Mouse (Mus musculus) liver, embryonic 12.5 days (tissue): Measurements from ENCODE around the gene Ptprm. TPM values are rescaled to one million over a fixed set of nuclear protein-coding genes. Genes with fewer than 3 reads are reported as not detected.

ENCODE experiments used
- ATAC-seq: fragments of 200-750 bp; cut with Nextera tagmentation; 2 replicates; pipeline ENCODE4 v1.8.0; 2017; ENCODE audit warnings: moderate number of reproducible peaks, mild to moderate bottlenecking, moderate library complexity
- H3K27ac ChIP-seq: fragments of 300-500 bp; sonication (generic); 2 replicates; pipeline ENCODE4 v1.5.1; 2016; ENCODE audit warnings: mild to moderate bottlenecking
- H3K27me3 ChIP-seq: fragments of 300-500 bp; sonication (generic); replicated peaks from 2 replicates; pipeline ENCODE4 v1.6.1; 2016; ENCODE audit warnings: mild to moderate bottlenecking, moderate library complexity
- H3K36me3 ChIP-seq: fragments of 300-500 bp; sonication (generic); 2 replicates; pipeline ENCODE4 v1.6.1; 2016; ENCODE audit warnings: mild to moderate bottlenecking, moderate library complexity
- H3K4me1 ChIP-seq: fragments of 300-500 bp; sonication (generic); 2 replicates; pipeline ENCODE4 v1.6.1; 2016
- H3K4me2 ChIP-seq: fragments of 300-500 bp; sonication (generic); 2 replicates; pipeline ENCODE4 v1.6.1; 2016; ENCODE audit warnings: mild to moderate bottlenecking, moderate library complexity
- H3K4me3 ChIP-seq: fragments of 300-500 bp; sonication (generic); 2 replicates; pipeline ENCODE4 v1.5.1; 2016; ENCODE audit warnings: mild to moderate bottlenecking, moderate library complexity
- H3K9ac ChIP-seq: fragments of 300-500 bp; sonication (generic); 2 replicates; pipeline ENCODE4 v1.6.1; 2016; ENCODE audit warnings: mild to moderate bottlenecking, moderate library complexity
- H3K9me3 ChIP-seq: fragments of 300-500 bp; sonication (generic); replicated peaks from 2 replicates; pipeline ENCODE4 v1.6.1; 2016; ENCODE audit warnings: mild to moderate bottlenecking, moderate library complexity
- WGBS: fragments of 180-500 bp; shearing (Covaris S2); methylation state at CpG from one replicate; pipeline ENCODE4 v1.1.7; 2016; ENCODE audit not compliant: insufficient replicate concordance; 5-methylcytosine and 5-hydroxymethylcytosine counted together
- polyA plus RNA-seq: library from polyadenylated mRNA; unstranded; fragments of >200 nt; fragmentation: Nextera tagmentation; extraction: Ambion mirVana; gene quantifications from 2 replicates; pipeline ENCODE4 v1.2.1, GENCODE M21; 2016

Gene Ptprm
- polyA plus RNA-seq, 1 experiment from 2014 or later, result 2.5 TPM

DNA sequence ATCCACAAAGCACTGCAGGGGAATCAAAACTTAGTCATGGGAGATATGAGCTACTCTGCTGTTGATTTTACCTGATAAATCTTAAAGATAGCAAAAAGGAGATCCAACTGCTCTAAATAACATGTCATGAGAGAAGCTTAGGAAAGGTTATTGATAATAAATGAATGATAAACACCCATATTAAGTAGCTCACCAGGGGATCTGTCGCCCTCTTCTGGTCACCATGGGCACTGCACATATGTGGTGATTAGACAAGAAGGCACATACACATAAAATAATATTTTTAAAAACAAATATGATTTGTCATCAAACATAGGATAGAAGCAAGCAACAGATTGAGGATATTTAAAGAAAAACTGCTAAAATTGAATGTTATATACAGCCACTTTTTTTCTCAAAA is 213.8 kb downstream of the Ptprm start:
- Histone ChIP-seq H3K4me1 (no peaks in the 10 kb centered on the region), H3K4me2 (no peak overlapping the region), H3K27ac (no peak overlapping the region), H3K9me3 (no peaks in the 10 kb centered on the region), H3K4me3 (no peak overlapping the region), H3K27me3 (no peaks in the 10 kb centered on the region), H3K36me3 (no peaks in the 10 kb centered on the region), H3K9ac (no peak overlapping the region)
- ATAC-seq, result no peak
- WGBS, result 18% methylated on average over 1 of the region's 1 CpGs

DNA sequence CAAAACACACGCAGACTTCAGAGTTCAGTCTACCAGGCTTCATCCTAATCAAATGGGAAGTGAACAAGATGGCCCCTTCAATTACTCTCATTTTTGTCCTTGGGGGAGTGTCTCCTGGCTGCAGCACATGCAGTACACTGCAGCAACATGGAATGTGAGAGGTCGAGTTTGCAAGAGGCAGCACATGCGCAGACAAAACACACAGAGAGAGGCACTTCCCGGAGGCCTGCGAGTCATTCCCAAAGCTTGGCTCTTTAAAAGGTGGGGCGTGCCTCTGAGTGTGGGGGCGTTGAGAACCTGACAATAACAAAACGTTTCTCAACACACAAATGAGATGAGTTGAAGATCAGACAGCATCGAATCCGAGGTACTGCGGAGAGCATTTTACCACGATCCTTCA is 215.3 kb downstream of the Ptprm start:
- ATAC-seq, result no peak
- Histone ChIP-seq H3K9ac (no peak overlapping the region), H3K4me3 (no peak overlapping the region), H3K9me3 (no peaks in the 10 kb centered on the region), H3K27me3 (no peaks in the 10 kb centered on the region), H3K27ac (no peak overlapping the region), H3K36me3 (no peaks in the 10 kb centered on the region), H3K4me2 (no peak overlapping the region), H3K4me1 (no peaks in the 10 kb centered on the region)
- WGBS, result 72% methylated on average over 12 of the region's 12 CpGs

DNA sequence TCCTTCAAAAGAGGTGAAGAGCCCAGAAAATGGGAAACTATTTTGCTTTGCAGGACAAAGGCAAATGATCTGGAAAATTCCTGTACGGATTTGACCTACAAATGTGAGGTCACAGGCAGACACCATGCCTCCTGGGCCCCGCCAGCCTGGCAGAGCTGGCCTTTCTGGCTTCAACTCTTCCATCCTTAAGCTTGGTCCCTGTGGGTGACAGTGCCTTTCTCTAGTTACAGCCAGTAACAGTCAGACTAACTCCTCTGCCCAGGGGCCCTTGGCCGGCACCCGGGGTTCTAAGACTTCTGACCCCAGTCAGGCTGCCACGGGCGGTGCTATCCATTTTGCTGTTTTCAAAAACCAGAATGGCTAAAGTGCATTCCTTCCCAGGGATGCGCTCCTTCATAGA is 217.4 kb downstream of the Ptprm start:
- WGBS, result 78% methylated on average over 7 of the region's 7 CpGs
- no peak for ATAC-seq
- Histone ChIP-seq H3K4me2 (no peak overlapping the region), H3K36me3 (no peaks in the 10 kb centered on the region), H3K27ac (no peak overlapping the region), H3K4me1 (0 out of 2 replicates have a peak, but pooled peaks cover 3% of the 10 kb centered on the region), H3K9ac (no peak overlapping the region), H3K4me3 (no peak overlapping the region), H3K27me3 (no peaks in the 10 kb centered on the region), H3K9me3 (no peaks in the 10 kb centered on the region)

DNA sequence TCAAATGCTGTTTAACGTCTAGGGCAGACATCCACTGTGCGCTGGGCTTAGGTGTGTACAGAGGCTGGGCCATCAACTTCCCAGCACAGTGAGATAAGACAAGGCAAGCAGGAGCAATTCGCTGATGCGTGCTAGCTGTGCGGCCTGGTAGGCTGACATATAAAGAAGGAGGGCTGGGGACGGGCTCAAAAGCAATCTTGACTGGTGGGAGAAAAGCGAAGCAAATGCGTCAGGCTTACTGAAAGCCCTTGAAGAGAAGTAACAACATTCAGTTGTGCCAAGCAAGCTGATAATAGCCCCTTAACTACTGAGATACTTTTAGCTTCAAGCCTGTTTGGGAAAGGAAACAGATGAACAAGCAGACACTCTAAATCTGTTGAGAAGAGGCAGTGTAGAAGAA is 217.8 kb downstream of the Ptprm start:
- H3K4me3 ChIP-seq, result no peak overlapping the region
- 0 out of 2 replicates have a peak, but pooled peaks cover 3% of the 10 kb centered on the region for H3K4me1 ChIP-seq
- H3K36me3 ChIP-seq, result no peaks in the 10 kb centered on the region
- H3K9ac ChIP-seq, result no peak overlapping the region
- no peak overlapping the region for H3K4me2 ChIP-seq
- no peak for ATAC-seq
- no peak overlapping the region for H3K27ac ChIP-seq
- H3K27me3 ChIP-seq, result no peaks in the 10 kb centered on the region
- WGBS, result 75% methylated on average over 8 of the region's 8 CpGs
- no peaks in the 10 kb centered on the region for H3K9me3 ChIP-seq

DNA sequence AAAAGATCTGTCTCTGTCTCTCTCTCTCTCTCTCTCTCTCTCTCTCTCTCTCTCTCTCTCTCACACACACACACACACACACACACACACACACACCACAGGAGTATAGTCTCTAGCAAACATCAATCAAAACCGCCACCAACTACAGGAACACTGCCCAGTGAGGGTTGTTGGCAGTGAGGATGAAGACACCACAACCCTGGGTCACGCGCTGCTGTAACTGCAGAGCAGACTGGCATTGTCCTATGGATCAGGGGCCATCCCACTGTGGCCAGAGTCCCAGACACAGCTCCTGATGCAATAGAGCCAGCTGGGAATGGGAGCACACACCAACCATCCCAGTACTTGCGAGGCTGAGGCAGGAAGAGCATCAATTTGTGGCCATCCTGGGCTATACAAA is 220.0 kb downstream of the Ptprm start:
- no peaks in the 10 kb centered on the region for H3K36me3 ChIP-seq
- H3K27me3 ChIP-seq, result no peaks in the 10 kb centered on the region
- ATAC-seq, result no peak
- H3K9me3 ChIP-seq, result no peaks in the 10 kb centered on the region
- H3K4me3 ChIP-seq, result no peak overlapping the region
- no peak overlapping the region for H3K9ac ChIP-seq
- WGBS, result 65% methylated on average over 4 of the region's 4 CpGs
- no peak overlapping the region for H3K27ac ChIP-seq
- H3K4me2 ChIP-seq, result no peak overlapping the region
- 0 out of 2 replicates have a peak, but pooled peaks cover 3% of the 10 kb centered on the region for H3K4me1 ChIP-seq

DNA sequence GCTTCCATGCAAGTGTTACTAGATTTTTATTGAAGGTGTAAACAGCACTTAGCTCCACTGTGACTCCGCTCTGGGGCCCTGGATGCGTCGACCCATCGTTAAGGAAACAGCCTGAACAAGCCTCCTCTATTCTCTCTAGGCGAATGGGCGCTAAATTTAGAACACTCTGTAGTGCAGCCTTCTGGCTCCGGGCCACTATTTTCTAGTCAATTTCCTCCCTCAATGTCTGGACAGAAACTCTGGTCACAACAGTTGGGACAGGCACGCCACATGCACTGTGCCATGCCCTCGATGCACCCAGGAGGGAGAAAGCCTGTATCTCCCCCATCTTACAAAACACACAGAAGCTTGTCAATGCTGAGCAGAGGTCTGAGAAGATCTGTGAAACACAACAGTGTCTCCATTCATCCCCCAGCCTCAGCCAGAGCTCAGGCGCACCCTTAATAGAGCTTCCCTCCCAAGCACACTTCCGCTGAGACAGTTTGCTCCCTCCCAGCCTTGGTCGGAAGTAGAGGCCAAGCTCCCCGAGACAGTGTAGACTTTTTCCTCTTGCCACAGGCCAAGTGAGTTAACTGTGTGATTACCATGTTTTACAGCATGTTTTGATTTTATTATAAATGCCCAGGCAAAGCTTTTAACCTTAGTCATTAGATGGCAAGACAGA is 220.7 kb downstream of the Ptprm start:
- H3K4me1 ChIP-seq, result 0 out of 2 replicates have a peak, but pooled peaks cover 3% of the 10 kb centered on the region
- no peak overlapping the region for H3K4me3 ChIP-seq
- H3K9me3 ChIP-seq, result no peaks in the 10 kb centered on the region
- H3K27ac ChIP-seq, result no peak overlapping the region
- H3K36me3 ChIP-seq, result no peaks in the 10 kb centered on the region
- no peaks in the 10 kb centered on the region for H3K27me3 ChIP-seq
- ATAC-seq, result no peak
- H3K9ac ChIP-seq, result no peak overlapping the region
- no peak overlapping the region for H3K4me2 ChIP-seq
- WGBS, result 37% methylated on average over 13 of the region's 13 CpGs

DNA sequence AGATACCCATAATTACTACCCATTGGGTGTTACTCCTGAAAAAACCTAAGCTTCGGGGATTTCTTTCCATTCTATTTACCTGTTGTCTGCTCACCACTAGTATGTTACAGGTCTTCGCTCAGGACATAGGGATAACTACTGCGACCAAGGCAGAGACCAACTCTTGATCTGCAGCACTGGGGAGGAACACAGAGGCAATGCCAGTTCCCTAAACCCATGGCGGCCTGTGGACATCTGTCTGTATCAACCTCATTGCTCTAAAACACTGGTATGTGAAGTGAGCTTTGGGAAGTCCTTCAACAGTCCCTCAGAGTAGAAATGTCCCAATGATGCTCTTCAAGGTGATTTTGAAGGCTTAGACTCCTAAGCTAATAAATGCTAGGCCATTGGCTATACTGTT is 221.2 kb downstream of the Ptprm start:
- 77% methylated on average over 4 of the region's 4 CpGs for whole genome bisulfite sequencing
- H3K4me2 ChIP-seq, result no peak overlapping the region
- ATAC-seq, result no peak
- H3K27ac ChIP-seq, result no peak overlapping the region
- H3K27me3 ChIP-seq, result no peaks in the 10 kb centered on the region
- H3K9me3 ChIP-seq, result no peaks in the 10 kb centered on the region
- H3K4me1 ChIP-seq, result 0 out of 2 replicates have a peak, but pooled peaks cover 3% of the 10 kb centered on the region
- H3K4me3 ChIP-seq, result no peak overlapping the region
- no peak overlapping the region for H3K9ac ChIP-seq
- no peaks in the 10 kb centered on the region for H3K36me3 ChIP-seq

DNA sequence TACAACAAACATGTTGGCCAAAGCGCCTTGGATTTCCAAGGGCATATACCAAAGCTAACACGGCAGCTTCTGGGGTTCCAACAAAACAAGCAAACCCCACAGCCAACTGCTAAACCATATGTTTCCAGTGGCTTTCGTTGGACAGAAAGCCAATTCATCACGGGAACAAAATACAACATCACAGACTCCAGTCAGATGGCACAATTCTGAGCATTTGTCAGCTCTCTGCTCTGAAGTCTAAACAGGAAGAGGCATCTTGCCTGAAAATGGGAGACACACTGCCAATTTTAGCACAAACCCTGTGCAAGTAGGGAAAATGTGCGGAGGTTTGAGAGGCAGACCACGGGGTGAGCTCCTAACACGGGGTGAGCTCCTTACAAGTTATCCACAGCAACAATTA is 226.7 kb downstream of the Ptprm start:
- Histone ChIP-seq H3K27me3 (no peaks in the 10 kb centered on the region), H3K4me3 (no peak overlapping the region)
- WGBS, result 60% methylated on average over 7 of the region's 7 CpGs

DNA sequence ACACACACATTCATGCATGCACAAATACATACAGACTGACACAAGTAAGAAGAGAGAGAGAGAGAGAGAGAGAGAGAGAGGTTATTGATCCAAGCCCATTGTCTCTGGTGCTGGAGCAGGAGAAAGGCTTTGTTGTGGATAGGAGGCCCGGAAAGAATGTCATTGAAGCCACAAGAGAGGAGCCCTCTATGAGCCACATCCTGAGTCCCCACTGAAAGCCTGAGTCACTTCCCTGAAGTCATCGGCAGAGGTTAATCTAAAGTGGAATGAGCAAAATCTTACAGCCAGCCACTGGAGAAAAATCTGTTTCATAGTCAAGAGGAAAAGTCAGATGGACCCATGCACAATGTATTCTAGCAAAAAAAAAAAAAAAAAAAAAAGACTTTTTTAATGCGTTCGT is 228.7 kb downstream of the Ptprm start:
- no peaks in the 10 kb centered on the region for H3K36me3 ChIP-seq
- no peak overlapping the region for H3K27ac ChIP-seq
- H3K4me2 ChIP-seq, result no peak overlapping the region
- no peak for ATAC-seq
- no peaks in the 10 kb centered on the region for H3K9me3 ChIP-seq
- no peaks in the 10 kb centered on the region for H3K4me1 ChIP-seq
- H3K27me3 ChIP-seq, result no peaks in the 10 kb centered on the region
- no peak overlapping the region for H3K4me3 ChIP-seq
- no peak overlapping the region for H3K9ac ChIP-seq
- WGBS, result 53% methylated on average over 4 of the region's 4 CpGs

More for the DNA sequence above, 226.7 kb downstream of the Ptprm start:
- ATAC-seq, result no peak
- H3K4me2 ChIP-seq, result no peak overlapping the region
- H3K9me3 ChIP-seq, result no peaks in the 10 kb centered on the region
- H3K4me1 ChIP-seq, result no peaks in the 10 kb centered on the region
- H3K36me3 ChIP-seq, result no peaks in the 10 kb centered on the region
- no peak overlapping the region for H3K9ac ChIP-seq
- H3K27ac ChIP-seq, result no peak overlapping the region

DNA sequence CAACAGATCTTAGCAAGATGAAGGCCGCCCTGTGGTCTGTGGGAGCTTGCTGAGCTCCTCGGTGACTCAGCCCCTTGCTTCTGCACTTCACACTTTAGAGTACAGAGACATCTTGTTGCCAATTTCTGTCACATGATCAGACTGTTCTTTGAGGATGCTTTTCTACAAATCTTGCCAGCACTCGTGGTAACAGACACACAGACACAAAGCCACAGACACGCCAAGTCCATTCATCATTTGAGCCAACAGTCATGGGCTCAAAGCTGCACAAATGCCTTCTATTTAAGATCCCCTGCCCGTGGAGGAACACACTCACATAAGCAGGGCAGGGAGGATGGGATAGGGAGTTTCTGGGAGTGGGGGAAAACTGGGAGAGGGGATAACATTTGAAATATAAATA is 230.0 kb downstream of the Ptprm start:
- Histone ChIP-seq H3K36me3 (no peaks in the 10 kb centered on the region), H3K4me3 (no peak overlapping the region), H3K9ac (no peak overlapping the region), H3K9me3 (no peaks in the 10 kb centered on the region), H3K4me2 (no peak overlapping the region), H3K27ac (no peak overlapping the region), H3K4me1 (no peaks in the 10 kb centered on the region), H3K27me3 (no peaks in the 10 kb centered on the region)
- ATAC-seq, result no peak
- WGBS, result 59% methylated on average over 5 of the region's 5 CpGs

DNA sequence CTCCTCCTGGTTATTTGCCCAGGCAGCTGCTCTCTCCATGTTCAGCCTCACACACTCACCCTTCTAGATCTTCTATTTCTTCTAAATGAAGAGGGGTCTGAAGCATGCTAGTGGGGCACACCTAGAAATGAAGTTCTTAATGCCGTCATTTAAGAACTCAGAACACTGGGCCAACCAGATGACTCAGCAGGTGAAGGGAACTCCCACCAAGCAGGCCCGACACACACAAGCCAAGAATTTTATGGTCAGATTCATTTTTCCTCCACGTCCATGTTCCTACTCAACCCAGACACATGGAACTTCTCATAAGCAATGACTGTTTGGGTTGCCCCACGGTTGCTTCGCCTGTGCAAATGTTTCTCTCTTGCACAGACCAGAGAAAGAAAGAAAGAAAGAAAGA is 230.5 kb downstream of the Ptprm start:
- no peak overlapping the region for H3K4me2 ChIP-seq
- no peaks in the 10 kb centered on the region for H3K4me1 ChIP-seq
- no peak overlapping the region for H3K9ac ChIP-seq
- H3K27ac ChIP-seq, result no peak overlapping the region
- no peaks in the 10 kb centered on the region for H3K36me3 ChIP-seq
- no peak overlapping the region for H3K4me3 ChIP-seq
- no peak for ATAC-seq
- WGBS, result 54% methylated on average over 5 of the region's 5 CpGs
- H3K9me3 ChIP-seq, result no peaks in the 10 kb centered on the region
- H3K27me3 ChIP-seq, result no peaks in the 10 kb centered on the region

DNA sequence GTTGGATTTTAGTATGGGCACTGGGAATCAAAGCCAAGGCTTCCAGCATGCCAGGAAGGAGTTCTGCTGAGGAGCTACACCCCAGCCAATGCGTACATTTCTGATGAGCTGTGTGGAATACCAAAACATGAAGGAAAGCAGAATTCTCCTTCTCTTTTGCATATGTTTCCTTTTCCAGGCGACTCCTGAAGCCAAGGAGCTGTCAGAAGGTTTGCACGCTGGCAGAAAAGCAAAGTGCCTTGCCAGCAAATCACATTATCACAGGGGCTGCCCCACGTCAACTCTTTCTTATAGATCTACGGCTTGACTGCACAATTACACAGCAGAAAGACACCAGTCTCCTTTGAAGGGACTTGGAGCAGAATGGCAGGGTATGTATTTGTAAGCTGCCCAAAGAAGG is 233.4 kb downstream of the Ptprm start:
- Histone ChIP-seq H3K27ac (no peak overlapping the region), H3K4me2 (no peak overlapping the region), H3K27me3 (no peaks in the 10 kb centered on the region), H3K4me1 (no peaks in the 10 kb centered on the region), H3K9me3 (no peaks in the 10 kb centered on the region), H3K4me3 (no peak overlapping the region), H3K36me3 (no peaks in the 10 kb centered on the region), H3K9ac (no peak overlapping the region)
- no peak for ATAC-seq
- 70% methylated on average over 5 of the region's 5 CpGs for WGBS
